Mouse (Mus musculus): Measurements from ENCODE around the gene Appbp2.

Appbp2 gene

GRCm38 (mm10) chr11:85234990-85235841 lies at the start of gene Appbp2:
Appbp2 (minus strand) TSS chr11:85235130.
- in situ Hi-C loops (cut with MboI, MseI) = no loop called here

- in situ Hi-C loops (cut with MboI, MseI) = no loop called here
Measured at GRCm38 (mm10) chr11:85281219-85281878, 46.4 kb upstream of the Appbp2 start.

- in situ Hi-C loops (cut with MboI, MseI) = loop anchor here (10.0 kb wide), 1 partner anchor 177 kb away; no protein-coding TSS in a partner anchor
Measured at GRCm38 (mm10) chr11:85278175-85278574, 43.2 kb upstream of the Appbp2 start.

GRCm38 (mm10) chr11:85277609-85278008 lies 42.7 kb upstream of the Appbp2 start:
- in situ Hi-C loops (cut with MboI, MseI) = loop anchor here (10.0 kb wide), 1 partner anchor 177 kb away; no protein-coding TSS in a partner anchor

GRCm38 (mm10) chr11:85275151-85275550 lies 40.2 kb upstream of the Appbp2 start:
- in situ Hi-C loops (cut with MboI, MseI) = loop anchor here (10.0 kb wide), 1 partner anchor 180 kb away; no protein-coding TSS in a partner anchor

GRCm38 (mm10) chr11:85273299-85273698 lies 38.4 kb upstream of the Appbp2 start:
- in situ Hi-C loops (cut with MboI, MseI) = loop anchor here (5.0 to 10.0 kb wide), 2 partner anchors 59 to 182 kb away; no protein-coding TSS in a partner anchor

GRCm38 (mm10) chr11:85270631-85271030 lies 35.7 kb upstream of the Appbp2 start:
- in situ Hi-C loops (cut with MboI, MseI) = loop anchor here (5.0 to 10.0 kb wide), 2 partner anchors 62 to 184 kb away; no protein-coding TSS in a partner anchor

- in situ Hi-C loops (cut with MboI, MseI) = no loop called here
Measured at GRCm38 (mm10) chr11:85267393-85267792, 32.5 kb upstream of the Appbp2 start.

GRCm38 (mm10) chr11:85264635-85265034 lies 29.7 kb upstream of the Appbp2 start:
- in situ Hi-C loops (cut with MboI, MseI) = no loop called here

- in situ Hi-C loops (cut with MboI, MseI) = no loop called here
Measured at GRCm38 (mm10) chr11:85261192-85261591, 26.3 kb upstream of the Appbp2 start.

GRCm38 (mm10) chr11:85258966-85259365 lies 24.0 kb upstream of the Appbp2 start:
- in situ Hi-C loops (cut with MboI, MseI) = loop anchor here (5.0 kb wide), 2 partner anchors 82 to 277 kb away; no protein-coding TSS in a partner anchor

- in situ Hi-C loops (cut with MboI, MseI) = loop anchor here (5.0 kb wide), 2 partner anchors 78 to 273 kb away; no protein-coding TSS in a partner anchor
Measured at GRCm38 (mm10) chr11:85255471-85256027, 20.6 kb upstream of the Appbp2 start.

GRCm38 (mm10) chr11:85253641-85254040 lies 18.7 kb upstream of the Appbp2 start:
- in situ Hi-C loops (cut with MboI, MseI) = no loop called here

GRCm38 (mm10) chr11:85253006-85253405 lies 18.1 kb upstream of the Appbp2 start:
- in situ Hi-C loops (cut with MboI, MseI) = no loop called here

- in situ Hi-C loops (cut with MboI, MseI) = no loop called here
Measured at GRCm38 (mm10) chr11:85251955-85252354, 17.0 kb upstream of the Appbp2 start.

- in situ Hi-C loops (cut with MboI, MseI) = no loop called here
Measured at GRCm38 (mm10) chr11:85250467-85250866, 15.5 kb upstream of the Appbp2 start.

- in situ Hi-C loops (cut with MboI, MseI) = no loop called here
Measured at GRCm38 (mm10) chr11:85249338-85249737, 14.4 kb upstream of the Appbp2 start.

- in situ Hi-C loops (cut with MboI, MseI) = no loop called here
Measured at GRCm38 (mm10) chr11:85248151-85248550, 13.2 kb upstream of the Appbp2 start.

GRCm38 (mm10) chr11:85241226-85241625 lies 6.3 kb upstream of the Appbp2 start:
- in situ Hi-C loops (cut with MboI, MseI) = no loop called here

GRCm38 (mm10) chr11:85240211-85240610 lies 5.3 kb upstream of the Appbp2 start:
- in situ Hi-C loops (cut with MboI, MseI) = no loop called here

GRCm38 (mm10) chr11:85234363-85234989 lies 454 bp downstream of the Appbp2 start:
- in situ Hi-C loops (cut with MboI, MseI) = no loop called here

Data from T-helper 1 cell (primary cell).